8 mouse cellular contexts compared by ENCODE assay signal in the genomic region with DNA sequence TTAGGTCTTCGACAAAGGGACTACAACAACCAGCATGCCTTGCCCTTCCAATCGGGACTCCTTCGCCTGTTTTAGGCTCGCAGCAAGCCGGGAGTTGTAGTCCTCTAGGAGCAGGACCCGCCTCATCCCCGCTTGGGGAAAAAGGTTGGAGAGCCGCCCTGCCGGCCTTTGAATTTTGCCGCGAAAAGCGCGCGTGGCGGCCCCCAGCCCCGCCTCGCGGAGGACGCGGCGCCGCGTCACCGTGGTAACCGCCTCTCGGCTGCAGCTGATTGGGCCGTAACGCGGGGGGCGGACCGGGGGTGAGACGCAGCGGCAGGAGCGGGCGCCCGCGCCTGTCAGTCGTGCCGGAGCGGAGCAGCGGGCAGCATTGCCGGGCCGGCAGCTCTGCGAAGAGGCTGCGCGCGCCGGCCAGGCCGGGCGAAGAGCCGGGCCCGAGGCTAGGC. TPM values are rescaled to one million over a fixed set of nuclear protein-coding genes. Genes with fewer than 3 reads are reported as not detected.
DNase-seq lines count a peak whose midpoint lies in the region; ATAC-seq and TF ChIP-seq lines count a peak whose summit lies in the region.

No protein-coding gene starts in this region.

- H3K4me2 ChIP-seq in embryonic facial prominence, embryonic 14.5 days (ENCODE audit: low read depth, low read length): peak overlapping the region; percentile 99
- peak overlapping the region; percentile 99 for H3K4me2 ChIP-seq in limb, embryonic 13.5 days (replicated peaks)
- peak overlapping the region; percentile 86 for H3K4me2 ChIP-seq in midbrain, embryonic 16.5 days (ENCODE audit: low read length)

- H3K4me3 ChIP-seq in embryonic facial prominence, embryonic 14.5 days (ENCODE audit: low read depth, low read length): peak overlapping the region; percentile 74
- peak overlapping the region; percentile 73 for H3K4me3 ChIP-seq in limb, embryonic 13.5 days
- peak overlapping the region; percentile 89 for H3K4me3 ChIP-seq in midbrain, embryonic 16.5 days (ENCODE audit: low read depth, low read length)
- peak overlapping the region; percentile 85 for H3K4me3 ChIP-seq in spleen, adult 2 months (ENCODE audit: extremely low read depth, insufficient read depth, insufficient read length)

- H3K27ac ChIP-seq in embryonic facial prominence, embryonic 14.5 days (replicated peaks; ENCODE audit: low read depth, low read length): no peak overlapping the region
- peak overlapping the region; percentile 44; the same call in 1 of the 2 replicates for H3K27ac ChIP-seq in limb, embryonic 13.5 days
- peak overlapping the region; percentile 93 for H3K27ac ChIP-seq in midbrain, embryonic 16.5 days (ENCODE audit: low read length)
- 0 out of 2 replicates have a peak overlapping the region, but pooled peaks have one; percentile 53 for H3K27ac ChIP-seq in spleen, adult 2 months (ENCODE audit: insufficient read depth, low read length)

- no peak for TF ChIP-seq CTCF in spleen, adult 2 months (IDR thresholded peaks at IDR 0.05; ENCODE audit: extremely low read depth, insufficient read depth, insufficient read length, insufficient replicate concordance)

- peaks cover 28% of the 10 kb centered on the region for H3K4me1 ChIP-seq in embryonic facial prominence, embryonic 14.5 days (ENCODE audit: control insufficient read depth, insufficient read depth, low read length)
- H3K4me1 ChIP-seq in limb, embryonic 13.5 days: peaks cover 52% of the 10 kb centered on the region
- H3K4me1 ChIP-seq in midbrain, embryonic 16.5 days (ENCODE audit: control insufficient read depth, insufficient read depth, low read length): peaks cover 26% of the 10 kb centered on the region
- H3K4me1 ChIP-seq in spleen, adult 2 months (ENCODE audit: control insufficient read depth, insufficient read depth, insufficient read length): peaks cover 22% of the 10 kb centered on the region

- DNase-seq in A20 (ENCODE audit: low read depth, low spot score): peak; percentile 94
- peak; percentile 93 for DNase-seq in adrenal gland, postnatal 4 days (ENCODE audit: low spot score in 2 of 2)
- DNase-seq in embryonic facial prominence, embryonic 14.5 days (ENCODE audit: low spot score): peak; percentile 97
- DNase-seq in heart, adult 9 months (ENCODE audit: low spot score in 2 of 2): peak; percentile 94 to 95
- DNase-seq in kidney, adult 9 months: peak; percentile 97
- peak; percentile 69 to 89 for DNase-seq in spleen, adult 2 months (ENCODE audit: low read depth in 1 of 2, low spot score in 2 of 2)

- WGBS in embryonic facial prominence, embryonic 14.5 days: under 1% methylated on average over 38 of the region's 52 CpGs
- under 1% methylated on average over 51 of the region's 52 CpGs for WGBS in limb, embryonic 13.5 days
- WGBS in midbrain, embryonic 16.5 days: under 1% methylated on average over 50 of the region's 52 CpGs
- 1% methylated on average over 50 of the region's 52 CpGs for WGBS in spleen, adult 2 months

- H3K9ac ChIP-seq in embryonic facial prominence, embryonic 14.5 days (ENCODE audit: low read depth, low read length): peak overlapping the region; percentile 47
- H3K9ac ChIP-seq in limb, embryonic 13.5 days: peak overlapping the region; percentile 69
- H3K9ac ChIP-seq in midbrain, embryonic 16.5 days (ENCODE audit: low read depth, low read length): peak overlapping the region; percentile 86

- TF ChIP-seq POLR2A in spleen, adult 2 months (IDR thresholded peaks at IDR 0.05; ENCODE audit: low read depth, low read length): peak; percentile 79

- peak; percentile 92 for ATAC-seq in embryonic facial prominence, embryonic 14.5 days (ENCODE audit: low read depth)
- peak; percentile 94 for ATAC-seq in limb, embryonic 13.5 days (ENCODE audit: low FRiP score, low read depth)
- ATAC-seq in midbrain, embryonic 16.5 days: peak; percentile 91

- peaks cover 21% of the 10 kb centered on the region for H3K27me3 ChIP-seq in embryonic facial prominence, embryonic 14.5 days (replicated peaks; ENCODE audit: control insufficient read depth, insufficient read depth, low read length)
- H3K27me3 ChIP-seq in limb, embryonic 13.5 days: peaks cover 38% of the 10 kb centered on the region
- no peaks in the 10 kb centered on the region for H3K27me3 ChIP-seq in midbrain, embryonic 16.5 days (ENCODE audit: control insufficient read depth, insufficient read depth, low read depth, low read length)
- H3K27me3 ChIP-seq in spleen, adult 2 months (ENCODE audit: control insufficient read depth, insufficient read depth, low read length): no peaks in the 10 kb centered on the region

- H3K36me3 ChIP-seq in embryonic facial prominence, embryonic 14.5 days (ENCODE audit: control insufficient read depth, insufficient read depth, low read length): no peaks in the 10 kb centered on the region
- no peaks in the 10 kb centered on the region for H3K36me3 ChIP-seq in limb, embryonic 13.5 days
- H3K36me3 ChIP-seq in midbrain, embryonic 16.5 days (ENCODE audit: control insufficient read depth, insufficient read depth, low read length): no peaks in the 10 kb centered on the region
- no peaks in the 10 kb centered on the region for H3K36me3 ChIP-seq in spleen, adult 2 months (ENCODE audit: control insufficient read depth, insufficient read depth, low read length)

- peaks cover 8% of the 10 kb centered on the region; the same call in 1 of the 2 replicates for H3K9me3 ChIP-seq in embryonic facial prominence, embryonic 14.5 days (ENCODE audit: control insufficient read depth, low read length)
- H3K9me3 ChIP-seq in limb, embryonic 13.5 days: peaks cover 6% of the 10 kb centered on the region
- H3K9me3 ChIP-seq in midbrain, embryonic 16.5 days (replicated peaks; ENCODE audit: control insufficient read depth, low read length, poor library complexity, severe bottlenecking): peaks cover 3% of the 10 kb centered on the region; the same call in 1 of the 2 replicates

RNA-seq across cellular contexts. Expression of gene Fam222a, which starts 0.7 kb away (rescaled TPM):
- 10 to 100 TPM; 33.7 to 33.9 TPM for total RNA-seq in adrenal gland, postnatal 4 days (2021)
- 1.4 and 1.6 TPM in 2 replicates for polyA plus RNA-seq in embryonic facial prominence, embryonic 14.5 days (2014; fragmentation: Nextera tagmentation; extraction: Ambion mirVana)
- polyA plus RNA-seq in limb, embryonic 13.5 days (2015; fragmentation: Nextera tagmentation; extraction: Ambion mirVana): 0.69 and 0.72 TPM in 2 replicates
- 5.3 and 6.0 TPM in 2 replicates for polyA plus RNA-seq in midbrain, embryonic 16.5 days (2015; fragmentation: Nextera tagmentation; extraction: Ambion mirVana)
- polyA plus RNA-seq in spleen, adult 2 months (2012; rRNA removed): 2.8 and 4.6 TPM in 2 replicates
